Mouse (Mus musculus) heart, postnatal 0 days (tissue): ENCODE results near the gene Zfp827. TPM values are rescaled to one million over a fixed set of nuclear protein-coding genes. Genes with fewer than 3 reads are reported as not detected.

Experiments used
- ATAC-seq: fragments of 200-750 bp; cut with Nextera tagmentation; 2 replicates; pipeline ENCODE4 v1.8.0; 2017; ENCODE audit warnings: low read depth, moderate number of reproducible peaks, moderate library complexity; ENCODE audit not compliant: insufficient read depth
- DNase-seq: peaks from one replicate; pipeline ENCODE4 v3.0.0-alpha.2; 2016; ENCODE audit warnings: low spot score
- H3K27ac ChIP-seq: fragments of 300-500 bp; sonication (generic); 2 replicates; pipeline ENCODE4 v1.5.1; 2014; ENCODE audit warnings: low read depth, mild to moderate bottlenecking
- H3K27me3 ChIP-seq: fragments of 300-500 bp; sonication (generic); 2 replicates; pipeline ENCODE4 v1.6.1; 2014; ENCODE audit warnings: low read length, mixed read lengths; ENCODE audit not compliant: control insufficient read depth, insufficient read depth
- H3K36me3 ChIP-seq: fragments of 300-500 bp; sonication (generic); replicated peaks from 2 replicates; pipeline ENCODE4 v1.6.1; 2014; ENCODE audit warnings: low read length, mixed read lengths; ENCODE audit not compliant: control insufficient read depth, insufficient read depth
- H3K4me1 ChIP-seq: fragments of 300-500 bp; sonication (generic); 2 replicates; pipeline ENCODE4 v1.6.1; 2014; ENCODE audit warnings: antibody characterized with exemption; ENCODE audit not compliant: control insufficient read depth, insufficient read depth
- H3K4me2 ChIP-seq: fragments of 300-500 bp; sonication (generic); 2 replicates; pipeline ENCODE4 v1.6.1; 2014; ENCODE audit warnings: low read depth, mild to moderate bottlenecking, low read length, moderate library complexity
- H3K4me3 ChIP-seq: fragments of 300-500 bp; sonication (generic); 2 replicates; pipeline ENCODE4 v1.5.1; 2014; ENCODE audit warnings: low read depth, low read length
- H3K9ac ChIP-seq: fragments of 300-500 bp; sonication (generic); replicated peaks from 2 replicates; pipeline ENCODE4 v1.6.1; 2014; ENCODE audit warnings: low read depth, low read length, mixed read lengths
- H3K9me3 ChIP-seq: fragments of 300-500 bp; sonication (generic); replicated peaks from 2 replicates; pipeline ENCODE4 v1.6.1; 2016; ENCODE audit warnings: low read length; ENCODE audit not compliant: control insufficient read depth
- CTCF ChIP-seq: IDR thresholded peaks from 2 replicates; pipeline ENCODE4 v1.5.1; 2016; ENCODE audit warnings: antibody characterized with exemption, control low read depth, low read depth
- EP300 ChIP-seq: IDR thresholded peaks from 2 replicates; pipeline ENCODE4 v1.6.1; 2016; ENCODE audit warnings: antibody characterized with exemption, low read depth
- WGBS: fragments of 180-500 bp; shearing (Covaris S2); extraction: QIAGEN DNeasy Blood & Tissue Kit; methylation state at CpG from one replicate; pipeline ENCODE4 v1.1.7; 2014; 5-methylcytosine and 5-hydroxymethylcytosine counted together
- polyA plus RNA-seq: library from polyadenylated mRNA; unstranded; fragments of >200 nt; fragmentation: Nextera tagmentation; extraction: Ambion mirVana; gene quantifications from 2 replicates; pipeline ENCODE4 v1.2.1, GENCODE M21; 2015
- total RNA-seq: library from RNA; depleted of rRNA; stranded (reverse); fragments of >200 nt; gene quantifications from 2 replicates; pipeline ENCODE4 v1.2.3, GENCODE M21; 2014; ENCODE audit warnings: low replicate concordance

The Zfp827 gene
- total and polyA plus RNA-seq, 2 experiments from 2014 or later: 4.8 to 22.7 TPM

DNA sequence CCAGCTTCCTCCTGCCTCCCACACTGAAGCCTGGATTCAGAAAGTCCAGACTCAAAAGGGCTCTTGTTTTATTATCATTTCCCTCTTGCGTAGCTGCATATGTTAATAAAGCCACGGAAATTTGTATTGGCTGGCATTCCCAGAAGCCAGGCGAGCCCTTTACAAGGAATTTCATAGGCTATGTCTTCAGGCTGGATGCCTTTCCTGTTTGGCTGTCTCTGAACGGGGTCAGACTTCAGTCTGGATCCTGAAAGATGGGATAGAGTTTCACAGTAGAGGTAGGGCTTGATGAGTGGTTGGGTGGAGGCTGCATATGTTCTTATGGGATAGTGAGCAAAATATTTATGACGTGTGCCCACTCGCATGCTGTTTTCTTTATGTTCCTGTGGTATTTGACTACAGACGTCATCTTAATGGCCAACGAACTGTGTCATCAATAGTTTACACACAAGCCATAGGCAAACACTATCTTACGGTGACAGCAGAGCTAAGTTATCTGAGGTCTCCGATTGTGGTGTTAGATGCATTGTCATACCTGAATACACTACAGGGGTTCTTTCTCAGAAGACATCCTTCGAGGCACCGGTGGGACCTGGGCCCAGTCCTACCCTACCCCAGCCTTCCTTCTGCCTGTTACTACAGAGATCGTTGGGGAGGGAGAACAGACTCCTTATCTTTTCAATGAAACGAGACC is 75.1 kb downstream of the Zfp827 start:
- peaks cover 21% of the 10 kb centered on the region; the same call in 1 of the 2 replicates for H3K4me1 ChIP-seq

GRCm38 (mm10) chr8:79103923-79104580 is 75.8 kb downstream of the Zfp827 start:
- TF ChIP-seq EP300: no peak
- no peak for TF ChIP-seq CTCF
- Histone ChIP-seq H3K4me1 (peaks cover 21% of the 10 kb centered on the region; the same call in 1 of the 2 replicates), H3K27me3 (no peaks in the 10 kb centered on the region), H3K27ac (peak overlapping the region; percentile 41; the same call in 1 of the 2 replicates), H3K36me3 (0 out of 2 replicates have a peak, but pooled peaks cover 7% of the 10 kb centered on the region), H3K4me3 (no peak overlapping the region), H3K9ac (no peak overlapping the region), H3K4me2 (no peak overlapping the region), H3K9me3 (no peaks in the 10 kb centered on the region)
- ATAC-seq (no peak), DNase-seq (no peak)
- WGBS: 72% methylated on average over 9 of the region's 9 CpGs

More for the DNA sequence above, 75.1 kb downstream of the Zfp827 start:
- TF ChIP-seq EP300 (no peak), CTCF (no peak)
- H3K9me3 ChIP-seq: no peaks in the 10 kb centered on the region
- H3K27me3 ChIP-seq: no peaks in the 10 kb centered on the region
- H3K9ac ChIP-seq: no peak overlapping the region
- WGBS: 70% methylated on average over 14 of the region's 14 CpGs
- H3K36me3 ChIP-seq: 0 out of 2 replicates have a peak, but pooled peaks cover 4% of the 10 kb centered on the region
- ATAC-seq: no peak
- DNase-seq: peak; percentile 7
- H3K27ac ChIP-seq: peak overlapping the region; percentile 49
- no peak overlapping the region for H3K4me3 ChIP-seq
- H3K4me2 ChIP-seq: no peak overlapping the region

DNA sequence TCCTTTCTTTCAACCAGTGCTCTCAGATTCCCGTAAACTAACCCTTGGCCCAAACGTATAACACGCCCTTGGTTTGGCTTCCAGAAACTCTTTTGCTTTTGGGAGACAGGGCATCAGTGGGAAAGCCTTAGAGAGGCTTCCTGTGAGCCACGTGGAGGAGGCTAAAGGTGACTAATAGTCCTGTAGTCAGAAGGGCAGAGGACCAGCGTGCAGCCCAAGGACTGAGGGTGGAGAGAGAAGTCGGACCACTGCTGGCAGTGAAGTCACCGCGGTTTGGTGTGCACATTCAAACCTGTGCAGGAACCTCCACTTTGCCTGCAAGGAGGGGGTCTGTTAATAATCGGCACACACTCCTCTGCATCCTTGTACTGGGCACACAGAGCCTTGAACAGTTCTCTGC is 76.4 kb downstream of the Zfp827 start:
- H3K36me3 ChIP-seq: 0 out of 2 replicates have a peak, but pooled peaks cover 7% of the 10 kb centered on the region
- no peak overlapping the region for H3K9ac ChIP-seq
- no peaks in the 10 kb centered on the region for H3K27me3 ChIP-seq
- no peak for ATAC-seq
- no peak overlapping the region for H3K4me3 ChIP-seq
- 55% methylated on average over 9 of the region's 9 CpGs for WGBS
- peaks cover 21% of the 10 kb centered on the region; the same call in 1 of the 2 replicates for H3K4me1 ChIP-seq
- peak overlapping the region; percentile 41; the same call in 1 of the 2 replicates for H3K27ac ChIP-seq
- DNase-seq: no peak
- no peaks in the 10 kb centered on the region for H3K9me3 ChIP-seq
- TF ChIP-seq EP300 (no peak), CTCF (no peak)
- no peak overlapping the region for H3K4me2 ChIP-seq

GRCm38 (mm10) chr8:79105186-79105585 is 76.9 kb downstream of the Zfp827 start:
- H3K27me3 ChIP-seq: no peaks in the 10 kb centered on the region
- TF ChIP-seq CTCF (no peak), EP300 (no peak)
- 0 out of 2 replicates have a peak overlapping the region, but pooled peaks have one; percentile 34 for H3K27ac ChIP-seq
- 0 out of 2 replicates have a peak, but pooled peaks cover 7% of the 10 kb centered on the region for H3K36me3 ChIP-seq
- WGBS: 52% methylated on average over 10 of the region's 10 CpGs
- no peak overlapping the region for H3K4me3 ChIP-seq
- H3K4me1 ChIP-seq: peaks cover 21% of the 10 kb centered on the region; the same call in 1 of the 2 replicates
- H3K4me2 ChIP-seq: no peak overlapping the region
- no peak overlapping the region for H3K9ac ChIP-seq
- peak; percentile 5 for DNase-seq
- H3K9me3 ChIP-seq: no peaks in the 10 kb centered on the region
- ATAC-seq: no peak

GRCm38 (mm10) chr8:79111461-79111860 is 83.2 kb downstream of the Zfp827 start:
- TF ChIP-seq CTCF: no peak
- no peak for TF ChIP-seq EP300
- Histone ChIP-seq H3K4me1 (no peaks in the 10 kb centered on the region), H3K9me3 (no peaks in the 10 kb centered on the region), H3K4me2 (no peak overlapping the region), H3K27ac (no peak overlapping the region), H3K27me3 (no peaks in the 10 kb centered on the region), H3K4me3 (no peak overlapping the region), H3K9ac (no peak overlapping the region), H3K36me3 (0 out of 2 replicates have a peak, but pooled peaks cover 4% of the 10 kb centered on the region)
- ATAC-seq (no peak), DNase-seq (no peak)
- 87% methylated on average over 8 of the region's 8 CpGs for WGBS
